Mouse (Mus musculus) heart, embryonic 10.5 days (tissue): ENCODE data around the gene AL732309.1. TPM values are rescaled to one million over a fixed set of nuclear protein-coding genes. Genes with fewer than 3 reads are reported as not detected.

Source experiments
- polyA plus RNA-seq: library from polyadenylated mRNA; unstranded; fragments of >200 nt; fragmentation: Nextera tagmentation; extraction: Ambion mirVana; gene quantifications from 2 replicates; pipeline ENCODE4 v1.2.1, GENCODE M21; 2016

AL732309.1 gene
- polyA plus RNA-seq, 1 experiment from 2014 or later: 6.0 TPM

Other genes with a start within 250 kb of the AL732309.1 start
- gene Nsmf, start 192.5 kb downstream of the AL732309.1 start, polyA plus RNA-seq: 52.2 and 53.2 TPM in 2 replicates
- gene Entpd8, start 166.6 kb downstream of the AL732309.1 start, polyA plus RNA-seq: 0.13 TPM in 1 of 2 replicates, not detected in the other
- gene Noxa1, start 151.7 kb downstream of the AL732309.1 start, polyA plus RNA-seq: 0.14 TPM in 1 of 2 replicates, not detected in the other
- 5.7 and 5.9 TPM in 2 replicates for gene Nrarp, start 66.1 kb downstream of the AL732309.1 start, polyA plus RNA-seq
- 7.7 and 8.4 TPM in 2 replicates for gene Tor4a, start 50.0 kb downstream of the AL732309.1 start, polyA plus RNA-seq
- 90.9 and 99.8 TPM in 2 replicates for gene Nelfb, start 35.4 kb downstream of the AL732309.1 start, polyA plus RNA-seq
- 0.10 TPM in 1 of 2 replicates, not detected in the other for gene Stpg3, start 32.2 kb downstream of the AL732309.1 start, polyA plus RNA-seq
- 0.92 TPM in 1 of 2 replicates, not detected in the other for gene Fam166a, start 28.1 kb downstream of the AL732309.1 start, polyA plus RNA-seq
- gene Tubb4b, start 22.2 kb downstream of the AL732309.1 start, polyA plus RNA-seq: 544 and 610 TPM in 2 replicates
- gene Slc34a3, start 12.5 kb downstream of the AL732309.1 start, polyA plus RNA-seq: not detected in 2 replicates
- 0.08 TPM in 1 of 2 replicates, not detected in the other for gene Rnf224, start 10.1 kb downstream of the AL732309.1 start, polyA plus RNA-seq
- gene Rnf208, start 4.6 kb downstream of the AL732309.1 start, polyA plus RNA-seq: 6.4 and 9.1 TPM in 2 replicates
- not detected in 2 replicates for gene Cysrt1, start 4.4 kb downstream of the AL732309.1 start, polyA plus RNA-seq
- 17.1 and 19.0 TPM in 2 replicates for gene Tmem203, start 8.6 kb upstream of the AL732309.1 start, polyA plus RNA-seq
- 5.1 and 6.4 TPM in 2 replicates for gene Tprn, start 15.8 kb upstream of the AL732309.1 start, polyA plus RNA-seq
- gene Ssna1, start 25.6 kb upstream of the AL732309.1 start, polyA plus RNA-seq: 164 and 199 TPM in 2 replicates
- 101 and 113 TPM in 2 replicates for gene Anapc2, start 25.6 kb upstream of the AL732309.1 start, polyA plus RNA-seq
- not detected in 2 replicates for gene Tmem210, start 41.3 kb upstream of the AL732309.1 start, polyA plus RNA-seq
- not detected in 2 replicates for gene Lrrc26, start 43.1 kb upstream of the AL732309.1 start, polyA plus RNA-seq
- gene Grin1, start 72.3 kb upstream of the AL732309.1 start, polyA plus RNA-seq: 0.93 TPM in 1 of 2 replicates, not detected in the other
- 31.7 and 52.3 TPM in 2 replicates for gene Man1b1, start 85.5 kb upstream of the AL732309.1 start, polyA plus RNA-seq
- gene Dpp7, start 109.5 kb upstream of the AL732309.1 start, polyA plus RNA-seq: 12.9 and 19.1 TPM in 2 replicates
- gene Uap1l1, start 118.8 kb upstream of the AL732309.1 start, polyA plus RNA-seq: 9.5 and 12.7 TPM in 2 replicates
- gene Sapcd2, start 125.5 kb upstream of the AL732309.1 start, polyA plus RNA-seq: 26.8 and 31.8 TPM in 2 replicates
- gene Entpd2, start 149.0 kb upstream of the AL732309.1 start, polyA plus RNA-seq: not detected in 2 replicates
- gene Npdc1, start 152.5 kb upstream of the AL732309.1 start, polyA plus RNA-seq: 14.6 and 16.5 TPM in 2 replicates
- gene Fut7, start 176.4 kb upstream of the AL732309.1 start, polyA plus RNA-seq: not detected in 2 replicates
- gene Abca2, start 181.8 kb upstream of the AL732309.1 start, polyA plus RNA-seq: 3.5 and 4.7 TPM in 2 replicates
- 0.69 and 1.1 TPM in 2 replicates for gene Clic3, start 210.0 kb upstream of the AL732309.1 start, polyA plus RNA-seq
- 15.6 and 17.7 TPM in 2 replicates for gene Paxx, start 214.2 kb upstream of the AL732309.1 start, polyA plus RNA-seq
- gene Ptgds, start 223.2 kb upstream of the AL732309.1 start, polyA plus RNA-seq: 0.18 and 0.32 TPM in 2 replicates
- gene Lcn12, start 247.0 kb upstream of the AL732309.1 start, polyA plus RNA-seq: not detected in 2 replicates